Mouse (Mus musculus) megakaryocyte, embryonic 14.5 days (primary cell): Measurements from ENCODE around the gene Ccdc15. TPM values are rescaled to one million over a fixed set of nuclear protein-coding genes. Genes with fewer than 3 reads are reported as not detected.

Experiments
- H3K27me3 ChIP-seq: replicated peaks from 2 replicates; pipeline ENCODE3; 2012; ENCODE audit warnings: inconsistent platforms
- H3K36me3 ChIP-seq: replicated peaks from 2 replicates; pipeline ENCODE3; 2012; ENCODE audit warnings: low read length, inconsistent platforms, mixed read lengths
- H3K4me1 ChIP-seq: 2 replicates; pipeline ENCODE4 v1.6.1; 2012; ENCODE audit warnings: inconsistent platforms
- H3K4me3 ChIP-seq: replicated peaks from 2 replicates; pipeline ENCODE3; 2012; ENCODE audit warnings: moderate library complexity, mild to moderate bottlenecking, inconsistent platforms
- H3K9me3 ChIP-seq: 2 replicates; pipeline ENCODE4 v1.6.1; 2012; ENCODE audit warnings: inconsistent platforms
- FLI1 ChIP-seq: IDR thresholded peaks from 2 replicates; pipeline ENCODE4 v1.6.1; 2012; ENCODE audit warnings: low read length, inconsistent platforms, mixed read lengths
- GATA1 ChIP-seq: IDR thresholded peaks from 3 replicates; pipeline ENCODE4 v1.6.1; 2012; ENCODE audit warnings: mixed read lengths, low read length, inconsistent platforms, borderline replicate concordance
- polyA plus RNA-seq: library from polyadenylated mRNA; stranded (reverse); fragments of >175 nt; gene quantifications from 2 replicates; pipeline ENCODE4 v1.2.3, GENCODE M21; 2012; ENCODE audit warnings: low replicate concordance; ENCODE audit not compliant: insufficient read depth

The Ccdc15 gene
- polyA plus RNA-seq, 1 experiment, result 2.8 TPM

- TF ChIP-seq FLI1, result no peak
- TF ChIP-seq GATA1, result no peak
- Histone ChIP-seq H3K9me3 (no peaks in the 10 kb centered on the region), H3K4me3 (no peak overlapping the region), H3K4me1 (peaks cover 10% of the 10 kb centered on the region), H3K36me3 (no peaks in the 10 kb centered on the region), H3K27me3 (peaks cover 11% of the 10 kb centered on the region)
Measured at GRCm38 (mm10) chr9:37368081-37368830, 20.0 kb upstream of the Ccdc15 start.

GRCm38 (mm10) chr9:37367301-37368080 is 19.3 kb upstream of the Ccdc15 start, which contains the start of gene Hepacam:
Gene Hepacam, plus strand, starts transcription at chr9:37367351.
- no peaks in the 10 kb centered on the region for H3K36me3 ChIP-seq
- H3K9me3 ChIP-seq, result no peaks in the 10 kb centered on the region
- H3K27me3 ChIP-seq, result peaks cover 11% of the 10 kb centered on the region
- peaks cover 14% of the 10 kb centered on the region for H3K4me1 ChIP-seq
- no peak within 1 kb of the TSS for H3K4me3 ChIP-seq
- TF ChIP-seq FLI1 (no peak), GATA1 (no peak)

- peaks cover 11% of the 10 kb centered on the region for H3K27me3 ChIP-seq
- H3K9me3 ChIP-seq, result no peaks in the 10 kb centered on the region
- H3K36me3 ChIP-seq, result no peaks in the 10 kb centered on the region
- TF ChIP-seq FLI1 (no peak), GATA1 (no peak)
- H3K4me1 ChIP-seq, result peaks cover 21% of the 10 kb centered on the region
- no peak overlapping the region for H3K4me3 ChIP-seq
Measured at GRCm38 (mm10) chr9:37365706-37366105, 17.5 kb upstream of the Ccdc15 start.

DNA sequence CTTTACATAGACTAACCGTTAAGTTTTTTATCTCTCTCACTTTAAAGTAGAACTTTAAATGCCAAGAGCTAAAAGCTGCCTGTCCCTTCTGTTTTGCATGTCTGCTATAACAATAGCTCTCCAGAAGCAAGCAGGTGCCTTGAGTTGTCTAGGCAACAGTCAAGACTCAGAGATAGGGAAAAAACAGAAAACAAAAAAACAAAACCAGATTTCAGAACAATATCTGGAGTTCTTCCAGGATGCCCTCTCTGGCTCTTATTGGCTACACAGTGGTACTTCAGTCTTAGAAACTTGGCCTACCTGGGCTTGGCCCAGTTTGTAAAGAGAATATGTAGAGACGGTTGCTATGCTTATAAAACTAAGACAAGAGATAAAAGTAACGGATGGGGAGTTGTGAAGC is 16.2 kb upstream of the Ccdc15 start:
- Histone ChIP-seq H3K4me3 (no peak overlapping the region), H3K36me3 (no peaks in the 10 kb centered on the region), H3K9me3 (no peaks in the 10 kb centered on the region), H3K27me3 (peaks cover 11% of the 10 kb centered on the region), H3K4me1 (peaks cover 28% of the 10 kb centered on the region)
- TF ChIP-seq GATA1 (no peak), FLI1 (no peak)

DNA sequence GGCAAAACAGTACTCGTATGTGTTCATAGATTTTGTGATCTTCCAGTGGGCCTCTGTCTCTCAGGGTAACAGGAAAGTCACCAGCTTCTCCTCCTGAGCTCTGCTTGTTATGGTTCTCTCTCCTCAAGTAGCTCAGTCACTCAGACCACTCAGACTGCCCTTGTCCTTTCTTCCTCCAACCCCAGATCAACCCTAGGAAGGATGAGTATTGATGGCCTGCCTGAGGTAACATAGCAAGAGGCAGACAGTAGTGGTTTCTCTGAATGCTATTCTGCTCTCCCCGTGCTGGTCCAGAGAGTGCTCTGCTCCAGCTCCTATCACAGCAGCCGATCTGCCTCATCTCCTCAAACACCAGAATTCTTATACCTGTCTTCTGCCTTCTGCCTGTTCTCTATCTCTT is 15.3 kb upstream of the Ccdc15 start:
- no peaks in the 10 kb centered on the region for H3K9me3 ChIP-seq
- no peak for TF ChIP-seq FLI1
- TF ChIP-seq GATA1, result no peak
- H3K4me3 ChIP-seq, result no peak overlapping the region
- H3K36me3 ChIP-seq, result no peaks in the 10 kb centered on the region
- H3K4me1 ChIP-seq, result peaks cover 30% of the 10 kb centered on the region
- peaks cover 8% of the 10 kb centered on the region for H3K27me3 ChIP-seq

DNA sequence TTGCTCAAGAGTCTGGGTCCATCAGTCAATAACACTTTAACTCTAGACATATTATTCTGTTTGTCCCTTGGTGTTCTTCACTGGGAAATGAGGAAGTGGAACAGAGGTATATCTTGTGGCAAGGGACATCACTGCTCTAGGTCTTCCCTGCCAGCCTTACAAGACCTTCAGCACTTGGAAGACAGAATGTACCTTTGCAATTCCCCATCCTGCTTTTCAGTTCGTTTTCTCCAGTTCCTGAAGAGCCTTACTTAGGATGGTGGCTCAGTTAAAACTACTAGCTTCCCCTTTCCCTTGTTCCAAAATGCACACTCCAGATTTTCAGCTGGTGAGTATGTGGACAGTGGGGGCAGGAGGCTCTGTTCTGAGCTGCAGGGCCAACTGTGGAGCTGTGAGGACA is 14.6 kb upstream of the Ccdc15 start:
- H3K9me3 ChIP-seq, result no peaks in the 10 kb centered on the region

GRCm38 (mm10) chr9:37362084-37362483 is 13.9 kb upstream of the Ccdc15 start:
- Histone ChIP-seq H3K4me1 (peaks cover 30% of the 10 kb centered on the region), H3K27me3 (peaks cover 2% of the 10 kb centered on the region), H3K36me3 (no peaks in the 10 kb centered on the region), H3K9me3 (no peaks in the 10 kb centered on the region), H3K4me3 (no peak overlapping the region)
- TF ChIP-seq FLI1 (no peak), GATA1 (no peak)

More for the DNA sequence above, 14.6 kb upstream of the Ccdc15 start:
- peaks cover 30% of the 10 kb centered on the region for H3K4me1 ChIP-seq
- peaks cover 8% of the 10 kb centered on the region for H3K27me3 ChIP-seq
- H3K36me3 ChIP-seq, result no peaks in the 10 kb centered on the region
- no peak overlapping the region for H3K4me3 ChIP-seq
- TF ChIP-seq FLI1 (no peak), GATA1 (no peak)

GRCm38 (mm10) chr9:37359331-37360220 is 11.3 kb upstream of the Ccdc15 start:
- Histone ChIP-seq H3K9me3 (no peaks in the 10 kb centered on the region), H3K4me1 (peaks cover 44% of the 10 kb centered on the region), H3K36me3 (no peaks in the 10 kb centered on the region), H3K4me3 (no peak overlapping the region), H3K27me3 (no peaks in the 10 kb centered on the region)
- TF ChIP-seq GATA1 (no peak), FLI1 (no peak)

GRCm38 (mm10) chr9:37358713-37359330 is 10.6 kb upstream of the Ccdc15 start:
- H3K9me3 ChIP-seq, result no peaks in the 10 kb centered on the region
- no peaks in the 10 kb centered on the region for H3K36me3 ChIP-seq
- no peaks in the 10 kb centered on the region for H3K27me3 ChIP-seq
- peaks cover 47% of the 10 kb centered on the region for H3K4me1 ChIP-seq
- no peak overlapping the region for H3K4me3 ChIP-seq
- TF ChIP-seq FLI1 (no peak), GATA1 (no peak)
